Mouse (Mus musculus) liver, postnatal 0 days (tissue): Measurements from ENCODE around the gene Tmem266.

ENCODE experiments used
- CTCF ChIP-seq: sonication (generic); IDR thresholded peaks from 2 replicates; pipeline ENCODE4 v1.5.1; 2016; ENCODE audit warnings: antibody characterized with exemption, low read depth
- EP300 ChIP-seq: IDR thresholded peaks from 2 replicates; pipeline ENCODE4 v1.6.1; 2016; ENCODE audit warnings: antibody characterized with exemption, low read depth, mild to moderate bottlenecking

GRCm38 (mm10) chr9:55307557-55307956 is 19.2 kb upstream of the Tmem266 start:
- TF ChIP-seq EP300 (no peak), CTCF (no peak)
